Mouse (Mus musculus): Measurements from ENCODE around the gene Ntn4. TPM values are rescaled to one million over a fixed set of nuclear protein-coding genes. Genes with fewer than 3 reads are reported as not detected.

The Ntn4 gene
- total RNA-seq, 2 experiments from 2014 or later, result 6.4 to 7.8 TPM

GRCm38 (mm10) chr10:93777372-93777771 is 136.9 kb downstream of the Ntn4 start:
- DNase-seq (ENCODE audit: low spot score in 2 of 2), result peak in 1 of 2 experiments; percentile 75

DNA sequence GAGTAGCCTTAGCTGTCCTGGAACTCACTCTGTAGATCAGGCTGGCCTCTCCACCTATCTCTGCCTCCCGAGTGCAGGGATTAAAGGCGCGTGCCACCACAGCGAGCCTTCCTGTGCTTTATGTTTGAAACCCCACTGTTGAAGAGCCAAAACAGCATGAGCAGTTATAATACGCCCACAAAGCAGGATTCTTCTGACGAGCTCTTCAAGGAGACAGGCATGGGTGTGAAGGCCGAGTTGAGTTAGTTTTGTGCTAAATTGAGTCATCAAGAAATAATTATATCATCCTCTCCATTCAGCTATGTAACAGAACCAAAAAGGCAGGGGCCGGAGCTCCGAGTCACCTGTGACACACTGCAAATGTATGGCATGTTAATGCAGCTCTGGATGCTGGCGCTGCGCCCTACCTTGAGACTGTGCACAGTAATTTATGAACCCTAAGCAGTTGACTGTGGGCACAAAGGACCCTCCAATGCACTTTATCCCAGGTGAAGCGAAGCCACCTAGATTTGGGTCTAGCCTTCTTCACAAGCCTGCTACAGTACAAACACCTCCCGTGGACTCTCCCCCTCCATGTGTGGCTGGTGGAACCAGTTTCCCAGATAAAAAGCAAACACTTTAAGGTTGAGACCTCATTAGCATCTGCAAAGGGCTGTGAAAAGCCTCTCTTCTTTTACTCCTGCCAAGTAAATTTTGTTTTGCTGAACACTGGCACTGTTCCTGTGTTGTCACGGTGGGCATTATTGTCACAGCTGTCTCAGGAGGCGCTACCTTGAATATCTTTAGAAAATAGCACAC is 142.9 kb downstream of the Ntn4 start:
- no peak for DNase-seq (ENCODE audit: low spot score in 2 of 2)

Other genes starting within 250 kb of the Ntn4 start
- 10 to 100 TPM; 52.4 to 56.4 TPM for gene Lta4h, start 187.3 kb upstream of the Ntn4 start, total RNA-seq (2021)
- gene Hal, start 151.9 kb upstream of the Ntn4 start, total RNA-seq (2021), result under 1 TPM in 1 of 2 experiments, not detected in 1; 0.30 TPM
- gene Amdhd1, start 100.6 kb upstream of the Ntn4 start, total RNA-seq (2021), result under 1 TPM; 0.30 to 0.59 TPM
- gene Ccdc38, start 100.0 kb upstream of the Ntn4 start, total RNA-seq (2021), result not detected
- gene Snrpf, start 51.0 kb upstream of the Ntn4 start, total RNA-seq (2021), result 10 to 100 TPM; 10.5 to 13.5 TPM
- gene Usp44, start 190.9 kb downstream of the Ntn4 start, total RNA-seq (2021), result not detected